Mouse (Mus musculus): ENCODE data around the gene Plekha1.

Plekha1 gene

DNA sequence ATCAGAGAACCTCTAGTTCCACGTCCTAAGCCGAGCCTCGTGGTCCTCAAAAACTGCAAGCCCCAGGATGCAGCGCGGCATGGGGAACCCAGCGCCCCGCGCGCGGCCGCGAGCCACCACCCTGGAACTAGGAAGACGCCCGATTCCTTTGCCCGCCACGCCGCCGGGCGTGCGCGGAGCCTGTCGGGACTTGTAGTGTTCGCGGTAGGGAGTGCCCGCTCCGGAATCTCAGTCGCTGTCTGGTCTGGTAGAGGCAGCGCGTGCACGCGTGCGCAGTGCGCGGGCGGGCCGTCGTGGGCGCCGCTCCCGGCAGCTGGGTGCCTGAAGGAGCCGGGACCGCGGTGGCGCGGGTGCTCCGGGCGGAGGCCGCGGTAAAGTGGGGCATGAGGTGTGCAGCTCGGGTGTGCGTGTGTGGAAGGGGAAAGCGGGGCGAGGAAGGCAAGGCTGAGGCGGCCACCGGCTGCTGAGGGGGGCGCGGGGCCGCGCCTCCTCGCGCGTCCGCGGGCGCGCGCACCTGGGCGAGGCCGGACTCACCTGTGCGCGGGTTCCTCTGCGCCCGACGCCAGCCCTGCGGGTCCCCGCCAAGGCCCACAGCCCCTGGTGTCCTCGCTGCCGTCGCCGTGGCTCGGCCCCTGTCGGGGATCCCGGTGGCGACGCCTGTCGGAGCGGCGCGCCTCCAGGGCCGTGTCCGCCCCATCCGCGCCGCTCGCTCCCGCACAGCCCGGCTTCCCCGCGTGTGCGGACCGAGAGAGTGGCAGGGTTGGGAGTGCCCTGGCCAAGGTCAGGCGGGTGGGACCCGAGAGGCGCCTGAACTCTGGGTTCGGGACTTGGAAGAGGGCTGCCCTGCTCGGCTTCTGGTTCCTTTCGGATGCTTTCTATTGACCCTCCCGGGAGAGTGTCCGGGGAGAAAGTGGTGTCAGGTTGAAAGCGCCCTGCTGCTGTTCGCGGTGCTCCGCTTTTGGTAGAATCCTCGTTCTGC lies at the start of gene Plekha1:
Gene Plekha1, plus strand, starts transcription at position 144 of the 979 bp plus-strand sequence.
- peak; percentile 99 for DNase-seq

DNA sequence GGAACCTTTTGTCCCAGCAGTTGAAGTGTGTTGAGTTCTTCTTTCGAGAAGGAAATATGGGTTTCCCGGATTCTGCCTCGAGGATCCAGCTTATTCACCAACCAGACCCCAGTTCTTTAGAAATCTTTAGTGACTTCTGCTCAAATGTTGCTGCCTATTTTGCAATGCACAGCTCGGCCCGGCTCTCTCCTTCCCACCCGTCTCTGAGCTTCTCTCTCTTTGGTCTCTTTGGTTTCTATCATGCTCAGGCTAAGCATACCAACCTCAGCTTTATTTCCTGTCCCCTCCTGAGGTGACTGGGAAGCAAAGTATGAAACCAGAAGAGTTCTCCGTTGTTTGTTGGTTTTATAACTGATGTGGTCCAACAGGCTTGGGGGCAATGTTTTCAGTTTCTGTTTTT lies 49.3 kb upstream of the Plekha1 start:
- no peak for DNase-seq

DNA sequence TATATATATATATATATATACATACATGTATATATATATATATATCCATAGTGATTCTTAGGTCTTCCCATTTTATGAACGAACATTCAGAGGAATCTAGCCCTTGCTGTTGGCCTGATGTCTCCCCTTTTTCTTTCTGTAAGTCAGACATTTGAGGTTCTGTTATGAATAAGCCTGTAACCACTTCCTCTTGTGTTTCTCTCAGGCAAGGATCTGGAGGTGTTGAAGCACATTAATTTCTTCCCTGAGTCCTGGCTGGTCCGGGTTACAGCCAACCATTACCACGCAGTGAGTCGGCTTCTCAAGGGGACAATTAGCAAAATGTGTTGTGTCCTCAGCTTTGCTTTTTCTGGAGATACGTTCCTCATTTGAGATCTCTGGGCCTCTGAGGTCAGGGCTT lies 46.7 kb upstream of the Plekha1 start:
- no peak for DNase-seq

DNA sequence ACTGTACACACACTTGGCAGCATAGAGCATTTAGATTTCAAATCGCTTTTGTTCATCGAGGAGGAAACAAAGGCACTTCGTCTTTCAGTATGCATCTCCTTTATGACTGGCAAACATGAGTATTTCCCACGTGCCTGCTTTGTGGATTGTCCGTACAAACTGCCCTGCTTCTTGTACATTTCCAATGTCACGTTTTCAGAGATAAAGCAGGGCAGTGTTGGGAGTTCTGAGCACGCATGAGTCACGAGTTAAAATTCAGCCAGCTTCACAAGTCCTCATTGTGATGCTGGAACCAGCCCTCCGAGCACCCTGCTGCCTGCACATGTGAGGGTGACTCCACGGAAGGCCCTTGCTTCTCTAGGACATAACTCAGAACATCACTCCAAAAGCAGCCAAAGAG lies 45.9 kb upstream of the Plekha1 start:
- DNase-seq = no peak

DNA sequence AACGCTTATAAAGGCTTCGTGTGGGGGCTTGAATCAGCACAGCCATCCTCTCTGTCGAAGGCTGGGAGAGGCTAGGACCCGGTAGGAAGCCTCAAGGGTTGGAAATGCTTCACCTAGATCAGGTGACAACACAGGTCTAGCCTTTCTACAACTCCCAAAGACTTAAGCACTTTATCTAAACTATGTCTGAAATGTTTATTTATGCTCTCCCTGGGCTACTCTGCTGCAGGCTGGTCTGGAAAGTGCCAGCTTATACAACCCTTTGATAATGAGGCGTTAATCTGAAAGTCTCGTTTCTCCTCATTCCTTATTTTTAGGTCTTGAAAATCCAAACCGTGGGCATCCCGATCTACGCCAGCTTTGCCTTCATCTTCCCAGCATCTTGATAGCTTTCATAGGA lies 41.6 kb upstream of the Plekha1 start:
- no peak for DNase-seq

DNA sequence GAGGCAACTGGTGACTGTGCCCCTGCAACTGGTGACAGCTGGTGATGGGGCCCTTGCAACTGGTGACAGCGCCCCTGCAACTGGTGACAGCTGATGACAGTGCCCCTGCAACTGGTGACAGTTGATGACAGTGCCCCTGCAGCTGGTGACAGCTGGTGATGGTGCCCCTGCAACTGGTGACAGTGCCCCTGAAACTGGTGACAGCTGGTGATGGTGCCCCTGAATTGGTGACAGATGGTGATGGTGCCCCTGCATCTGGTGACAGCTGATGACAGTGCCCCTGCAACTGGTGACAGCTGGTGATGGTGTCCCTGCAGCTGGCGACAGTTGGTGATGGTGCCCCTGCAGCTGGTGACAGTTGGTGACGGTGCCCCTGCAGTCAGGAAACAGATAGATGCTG lies 39.2 kb upstream of the Plekha1 start:
- DNase-seq = no peak

DNA sequence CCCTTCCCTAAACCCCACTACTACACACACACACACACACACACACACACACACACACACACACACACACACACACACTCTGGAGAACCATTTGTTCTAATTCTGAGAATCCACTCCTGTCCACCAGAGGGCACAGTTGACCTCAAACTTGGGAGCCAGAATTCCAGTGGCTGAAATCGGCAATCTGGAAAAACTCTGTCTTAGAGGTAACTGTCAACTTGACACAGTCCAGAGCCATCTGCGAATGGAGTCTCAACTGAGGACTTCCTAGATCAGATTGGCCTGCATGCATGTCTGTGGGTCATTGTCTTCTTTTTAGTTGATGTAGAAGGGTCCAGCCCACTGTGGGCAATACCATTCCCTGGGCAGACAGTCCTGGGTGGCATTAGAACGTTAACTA lies 38.1 kb upstream of the Plekha1 start:
- peak; percentile 86 for DNase-seq

DNA sequence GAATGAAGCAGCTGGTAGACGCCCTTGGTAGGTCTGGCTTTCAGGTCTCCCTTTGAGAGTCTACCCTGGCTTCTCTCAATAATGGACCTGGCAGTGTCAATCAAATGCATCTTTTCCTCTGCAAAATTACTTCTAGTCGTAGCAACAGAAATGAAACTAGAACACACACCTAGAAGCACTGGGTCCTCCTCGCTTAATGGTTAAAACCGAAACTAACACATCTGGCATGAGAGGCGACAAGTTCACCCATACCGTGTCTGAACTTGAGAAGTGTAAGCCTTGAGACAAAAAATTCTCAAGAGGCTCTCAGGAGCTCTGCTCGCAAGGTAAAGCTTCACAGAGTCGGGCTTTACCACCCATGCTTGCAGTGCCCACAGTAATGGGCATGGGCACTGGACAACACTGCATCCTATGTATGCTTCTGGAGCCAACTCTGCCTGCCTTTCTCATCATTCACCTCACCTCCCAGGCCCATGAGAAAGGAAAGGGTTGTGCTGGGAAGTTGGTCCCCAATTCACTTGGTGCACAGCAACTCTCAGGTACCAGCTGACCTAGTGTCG lies 37.6 kb upstream of the Plekha1 start:
- DNase-seq = no peak

DNA sequence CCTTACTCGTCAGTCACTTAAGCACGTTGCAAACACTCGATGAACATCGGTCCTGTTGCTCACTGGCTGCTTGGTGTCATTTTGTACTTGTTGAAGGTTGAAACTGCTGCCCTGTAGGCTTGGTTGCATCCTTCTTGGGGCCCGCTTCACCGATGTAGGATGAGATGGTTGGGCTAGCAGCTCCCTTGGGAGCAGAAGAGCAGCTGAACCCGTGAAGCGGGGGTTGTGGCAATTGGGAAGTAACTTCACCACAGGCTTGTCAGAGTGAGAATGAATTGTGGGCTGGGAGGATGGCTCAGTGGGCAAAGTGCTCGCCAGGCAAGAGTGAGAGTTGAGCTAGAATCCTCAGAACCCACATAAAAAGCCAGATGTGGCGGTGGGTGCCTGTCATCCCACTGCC lies 37.1 kb upstream of the Plekha1 start:
- no peak for DNase-seq

DNA sequence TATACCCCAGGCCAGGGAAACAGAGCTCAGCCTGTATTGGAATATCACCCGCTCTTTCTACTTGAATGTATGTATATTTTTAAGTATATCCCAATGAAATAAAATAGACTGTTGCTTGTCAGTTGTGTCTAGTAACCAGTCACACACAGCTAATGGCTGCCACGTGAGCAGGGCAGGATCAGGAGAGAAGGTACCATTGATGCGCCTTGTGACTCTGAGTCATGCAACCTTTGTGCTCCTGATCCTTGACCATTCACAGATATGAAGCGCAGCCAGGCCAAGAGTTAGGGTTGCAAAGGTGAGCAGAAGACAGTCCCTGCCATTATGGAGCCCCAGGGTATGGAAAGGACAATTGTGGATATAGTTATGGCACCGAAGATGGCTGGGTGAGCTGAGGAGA lies 34.0 kb upstream of the Plekha1 start:
- DNase-seq = no peak

DNA sequence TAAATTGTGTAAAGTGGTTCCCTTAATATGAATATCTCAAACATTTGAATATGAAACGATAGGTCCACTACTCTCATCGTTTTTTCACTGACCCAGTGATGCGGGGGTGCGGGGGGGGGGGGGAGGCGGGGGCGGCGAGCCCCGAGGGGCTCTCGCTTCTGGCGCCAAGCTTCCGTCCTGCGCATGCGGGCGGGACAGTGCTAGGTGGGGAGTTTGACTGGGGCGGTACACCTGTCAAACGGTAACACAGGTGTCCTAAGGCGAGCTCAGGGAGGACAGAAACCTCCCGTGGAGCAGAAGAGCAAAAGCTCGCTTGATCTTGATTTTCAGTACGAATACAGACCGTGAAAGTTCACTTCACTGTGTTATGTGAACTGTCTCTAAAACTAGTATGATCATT lies 31.3 kb upstream of the Plekha1 start:
- DNase-seq = no peak

DNA sequence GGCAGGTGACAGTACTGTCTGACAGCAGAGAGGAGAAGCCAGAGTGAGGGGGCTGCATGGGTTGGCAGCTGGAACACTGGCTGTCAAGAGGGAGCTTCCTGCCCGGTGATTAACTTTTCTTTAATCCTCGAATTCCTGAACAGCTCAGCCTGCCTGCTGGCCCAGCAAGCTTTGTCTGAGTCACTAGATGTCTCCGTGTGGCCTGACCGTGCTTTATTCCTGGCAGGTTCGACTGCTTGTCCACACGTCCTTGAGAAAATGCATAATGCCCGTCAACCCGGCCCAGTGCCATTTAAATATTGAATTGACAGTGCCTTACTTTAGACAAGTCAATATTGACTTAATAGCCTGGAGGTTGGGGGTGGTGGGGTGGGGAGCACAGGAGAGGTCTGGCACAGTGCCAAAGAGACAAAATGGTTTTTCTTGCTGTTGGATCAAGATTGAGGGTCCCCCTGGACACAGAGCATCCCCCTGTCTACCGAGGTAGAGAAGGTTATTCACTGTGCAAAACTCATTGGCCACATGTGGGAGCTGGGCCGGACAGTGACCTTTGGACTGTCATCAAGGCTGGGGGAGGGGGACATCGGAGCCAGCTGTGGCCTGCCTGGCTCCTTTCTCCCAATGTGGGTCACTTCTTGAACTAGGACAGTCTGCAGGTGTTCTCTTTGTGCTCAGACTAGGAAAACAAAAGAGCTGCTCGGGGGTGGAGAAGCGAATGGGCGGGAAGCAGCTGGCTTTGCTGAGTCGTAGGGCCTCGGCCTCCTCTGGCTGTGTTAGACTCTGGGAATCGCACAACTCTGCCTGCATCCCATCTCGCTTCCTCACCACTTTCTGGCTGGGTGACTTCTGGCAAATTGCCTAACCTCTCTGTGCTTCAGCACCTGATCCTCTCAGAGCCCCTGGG lies 30.3 kb upstream of the Plekha1 start:
- peak; percentile 61 for DNase-seq

DNA sequence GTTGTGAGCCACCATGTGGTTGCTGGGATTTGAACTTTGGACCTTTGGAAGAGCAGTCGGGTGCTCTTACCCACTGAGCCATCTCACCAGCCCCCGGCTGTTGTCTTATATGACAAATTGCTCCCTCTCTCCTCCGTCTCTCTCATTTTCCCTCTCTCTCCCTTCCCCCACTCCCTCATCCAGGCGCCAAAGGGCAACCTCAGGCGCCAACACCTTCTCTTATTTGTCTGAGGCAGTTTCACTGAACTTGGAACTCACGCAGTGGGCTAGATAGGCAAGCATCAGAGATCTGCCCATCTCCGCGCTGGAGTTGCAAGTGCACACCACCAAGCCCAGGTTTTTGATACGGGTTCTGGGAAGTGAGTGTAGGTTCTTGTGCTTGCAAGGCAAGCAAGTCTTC lies 29.5 kb upstream of the Plekha1 start:
- DNase-seq = no peak

DNA sequence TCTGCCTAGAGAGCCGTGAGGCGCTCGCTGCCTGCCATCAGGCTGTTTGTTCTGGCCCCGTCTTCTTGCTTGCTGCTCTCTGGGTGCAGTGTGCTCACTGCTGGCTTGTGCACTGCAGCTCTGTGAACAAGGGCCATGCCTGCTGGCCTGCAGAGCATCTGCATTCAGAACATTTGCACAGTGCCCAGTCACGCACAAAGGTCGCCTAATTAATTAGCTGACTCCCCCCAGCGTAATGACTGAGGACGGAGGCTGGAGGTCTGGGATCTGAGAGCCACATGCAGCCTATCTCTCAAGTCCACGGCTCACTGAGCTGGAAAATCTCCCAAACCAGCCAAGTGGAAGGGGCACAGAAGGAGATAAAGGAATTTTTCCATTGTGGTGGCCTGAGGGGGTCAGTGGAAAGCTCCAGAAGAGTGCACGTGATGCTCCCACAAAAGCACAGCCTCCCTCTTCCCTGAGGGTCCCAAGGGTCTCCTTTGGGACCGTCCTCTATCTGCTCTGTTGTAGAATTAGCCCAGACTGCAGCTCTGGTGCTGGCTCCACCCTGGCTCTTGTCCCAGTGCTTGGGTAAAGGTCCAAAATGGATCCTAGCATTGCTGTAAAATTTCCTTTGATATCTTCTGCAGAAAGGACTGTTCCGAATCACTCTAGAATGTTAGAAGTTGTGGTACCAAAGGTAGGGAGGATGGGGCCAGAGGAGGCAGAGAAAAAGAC lies 27.5 kb upstream of the Plekha1 start:
- DNase-seq = no peak

DNA sequence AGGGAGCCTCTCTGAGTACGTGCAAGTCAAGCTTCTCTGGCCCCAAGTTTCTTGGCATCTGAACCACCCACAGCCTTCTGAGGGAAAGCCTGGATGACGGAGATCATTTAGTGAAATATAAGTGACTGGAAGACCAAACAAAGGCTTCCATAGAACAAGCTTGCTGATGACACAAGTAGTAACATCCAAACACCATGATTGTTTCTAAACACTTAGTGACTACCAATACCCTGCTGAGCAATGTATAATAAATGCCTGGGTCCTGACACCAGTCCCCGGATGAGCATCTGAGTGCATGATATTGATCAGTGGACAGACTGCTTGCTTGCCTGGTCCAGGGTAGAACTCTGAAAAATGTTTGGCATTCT lies 26.9 kb upstream of the Plekha1 start:
- no peak for DNase-seq

DNA sequence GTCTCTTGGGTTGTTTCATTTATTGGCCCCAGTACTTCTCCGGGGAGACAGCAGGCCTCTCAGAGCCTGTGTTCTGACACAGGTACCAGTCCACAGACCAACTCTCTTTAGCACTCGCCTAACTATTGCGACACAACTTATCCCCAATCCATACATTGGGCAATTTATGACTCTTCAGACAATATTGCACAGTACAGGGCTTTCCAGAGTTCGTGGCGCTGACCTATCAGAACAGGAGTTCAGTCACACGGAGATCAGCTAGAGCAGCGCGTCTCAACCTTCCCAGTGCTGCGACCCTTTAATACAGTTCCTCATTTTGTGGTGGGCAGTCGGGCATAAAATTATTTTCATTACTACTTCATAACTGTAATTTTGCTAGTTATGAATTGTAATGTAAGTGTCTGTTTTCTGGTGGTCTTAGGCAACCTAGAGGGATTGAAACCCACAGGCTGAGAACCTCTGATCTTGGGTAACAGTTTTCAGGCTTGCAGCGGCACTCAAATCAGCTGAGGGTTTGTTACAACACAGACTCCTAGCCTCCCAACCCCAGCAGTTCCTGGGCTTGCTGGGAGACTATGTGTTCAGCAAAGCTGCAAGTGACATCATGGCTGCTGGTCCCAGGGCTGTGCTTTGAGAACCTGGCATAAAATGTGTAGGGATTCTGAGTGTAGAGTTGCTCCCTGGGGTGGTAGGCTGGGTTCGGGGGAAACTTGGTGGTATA lies 26.0 kb upstream of the Plekha1 start:
- no peak for DNase-seq

DNA sequence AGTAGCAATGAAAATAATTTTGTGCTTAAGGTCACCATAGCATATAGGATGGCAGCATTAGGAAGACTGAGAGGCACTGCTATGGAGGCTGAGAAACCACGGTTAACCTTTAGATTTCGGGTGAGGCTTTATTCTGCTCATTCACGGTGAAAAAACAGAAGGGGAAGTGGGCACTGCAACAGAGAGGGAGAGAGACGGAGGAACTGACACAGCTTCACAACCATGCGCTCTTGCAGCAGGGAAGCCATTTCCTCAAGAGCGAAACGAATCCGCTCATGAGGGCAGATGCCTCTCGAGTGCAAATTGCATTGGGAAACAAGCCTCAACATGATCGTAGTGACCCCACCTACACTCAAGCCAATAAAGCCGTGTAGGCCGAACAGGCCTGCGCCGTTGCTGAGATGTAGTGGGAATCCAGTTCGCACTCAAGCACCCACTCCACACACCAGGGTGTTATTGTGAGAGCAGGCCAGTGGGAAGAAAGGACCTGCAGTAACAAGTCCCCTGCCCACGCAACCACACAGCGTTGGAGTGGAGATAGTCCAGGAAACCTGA lies 18.3 kb upstream of the Plekha1 start:
- peak; percentile 42 for DNase-seq

DNA sequence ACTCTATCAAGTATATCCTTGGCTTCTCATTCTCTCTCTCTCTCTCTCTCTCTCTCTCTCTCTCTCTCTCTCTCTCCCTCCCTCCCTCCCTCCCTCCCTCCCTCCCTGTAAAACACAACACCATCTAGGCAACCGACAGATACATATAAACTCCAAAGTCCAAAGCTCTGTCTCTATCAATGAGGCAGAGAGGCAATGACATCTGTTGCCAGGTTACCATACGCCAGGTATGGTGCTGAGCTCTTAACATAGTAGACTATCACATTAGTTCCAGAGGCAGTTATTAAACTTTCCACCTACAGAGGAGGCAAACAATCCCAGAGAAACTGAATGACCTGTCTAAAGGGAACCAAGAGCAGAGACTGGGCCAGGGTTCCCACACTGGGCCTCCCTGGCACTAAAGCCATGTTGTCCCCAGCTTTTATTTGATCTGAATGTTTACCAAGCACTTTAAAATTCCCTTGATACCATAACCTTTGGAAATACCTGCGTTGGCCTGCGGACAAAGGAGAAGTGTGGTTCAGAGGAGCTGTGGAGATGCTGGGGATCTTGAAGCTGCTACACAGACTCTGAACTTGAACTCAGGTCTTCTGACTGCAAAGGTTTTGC lies 10.8 kb upstream of the Plekha1 start:
- DNase-seq = peak; percentile 79

DNA sequence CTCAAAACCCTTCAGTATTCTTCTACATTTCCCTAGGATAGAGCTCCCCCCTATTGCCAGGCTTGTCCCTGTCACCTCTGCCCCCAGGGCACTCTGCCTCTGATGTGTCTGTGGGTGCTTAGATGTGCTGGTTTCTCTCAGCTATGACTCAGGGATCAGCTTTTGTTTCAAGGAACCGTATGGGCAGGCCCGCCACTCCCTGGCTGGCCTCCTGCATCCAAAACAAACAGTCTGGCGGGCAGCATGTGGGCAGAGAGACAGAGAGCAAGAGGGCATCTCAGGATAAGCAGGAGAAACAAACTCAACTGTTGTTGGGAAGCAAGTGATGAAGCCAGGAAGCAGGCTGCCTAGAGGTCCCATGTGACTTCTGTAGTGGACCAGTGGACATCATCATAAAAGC lies 9.9 kb upstream of the Plekha1 start:
- peak; percentile 70 for DNase-seq

DNA sequence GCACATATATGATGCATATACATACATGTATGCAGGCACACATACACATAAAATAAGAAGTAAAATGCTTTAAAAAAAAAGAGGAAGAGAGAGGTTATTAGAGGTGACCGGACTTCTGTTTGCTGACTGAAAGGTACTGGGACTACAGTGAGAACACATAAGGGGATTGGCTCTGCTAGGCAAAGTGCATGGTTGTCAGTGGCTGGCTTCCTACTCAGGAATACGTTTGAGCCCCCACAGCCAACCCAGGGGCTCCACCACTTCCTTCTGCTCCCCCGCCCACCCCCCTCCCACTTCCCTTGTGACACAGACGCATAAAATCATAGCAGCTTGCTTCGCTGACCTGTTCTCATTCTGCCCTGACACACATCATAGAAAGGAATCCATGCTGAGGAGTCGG lies 7.6 kb upstream of the Plekha1 start:
- DNase-seq = no peak

DNA sequence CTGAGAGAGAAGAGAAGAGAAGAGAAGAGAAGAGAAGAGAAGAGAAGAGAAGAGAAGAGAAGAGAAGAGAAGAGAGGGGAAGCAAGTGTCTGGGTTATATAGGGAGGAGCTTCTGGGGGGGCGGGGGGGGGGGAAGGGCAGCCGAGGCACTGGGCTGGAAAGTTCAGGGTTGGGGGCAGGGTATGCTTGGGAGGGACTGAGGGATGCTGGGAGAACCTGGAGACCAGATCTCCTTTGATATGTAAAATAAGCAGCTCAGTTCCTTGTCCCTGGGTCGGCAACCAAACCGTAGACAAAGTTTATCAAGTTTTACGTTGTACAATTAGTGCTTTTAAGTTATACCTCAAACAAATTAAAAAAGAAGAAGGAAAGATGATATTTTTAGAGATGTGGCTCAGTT lies 5.6 kb upstream of the Plekha1 start:
- no peak for DNase-seq
